Mouse (Mus musculus) mouse trophoblast stem cell (cell line): ENCODE results near the gene Gatad2b.
"Not testable (repeated sequence)": the region's sequence is repeated elsewhere in the genome, so short reads cannot be mapped to it uniquely, and the experiment has no call there.

Experiments used
- in situ Hi-C, 2 experiments: fragments of 300-500 bp; cut with MseI, MboI; formaldehyde crosslinking; loops; 2 replicates in 1 of 2; 3 replicates in 1 of 2; pipeline ENCODE4 v1.15.1; 2025

The Gatad2b gene

DNA sequence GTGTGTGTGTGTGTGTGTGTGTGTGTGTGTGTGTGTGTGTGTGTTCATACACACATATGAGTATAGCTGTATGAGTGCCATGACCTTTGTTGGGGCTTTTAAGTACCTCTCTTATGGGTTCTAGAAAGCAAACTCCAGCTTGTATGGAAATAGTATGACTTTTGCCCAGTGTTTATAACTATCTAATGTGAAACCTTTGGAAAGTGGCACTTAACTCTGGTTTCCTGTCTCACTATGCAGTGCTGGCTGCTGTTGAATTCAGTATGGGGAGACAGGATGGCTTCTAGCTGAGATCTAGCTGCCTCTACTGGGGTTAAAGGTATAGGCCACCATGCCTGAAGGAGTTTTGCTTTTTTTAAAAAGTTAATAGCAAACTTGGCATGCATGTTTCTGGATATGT lies 16.6 kb downstream of the Gatad2b start:
- in situ Hi-C loops = no loop called here

DNA sequence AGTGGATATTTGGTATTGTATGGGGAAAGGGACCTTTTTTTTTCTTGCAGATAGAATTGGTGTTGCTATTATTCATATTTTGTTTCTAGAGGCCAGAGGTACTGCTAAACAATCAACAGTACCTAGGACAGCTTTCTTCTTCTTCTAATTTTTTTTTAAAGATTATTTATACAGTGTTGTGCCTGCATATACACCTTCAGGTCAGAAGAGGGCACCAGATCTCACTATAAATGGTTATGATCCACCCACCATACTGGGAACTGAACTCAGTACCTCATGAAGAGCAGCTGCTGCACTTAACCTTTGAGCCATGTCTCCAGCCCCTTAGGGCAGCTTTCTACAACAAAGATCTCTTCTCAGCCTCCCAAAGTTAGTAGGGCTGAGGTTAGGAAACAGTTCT lies 20.4 kb downstream of the Gatad2b start:
- in situ Hi-C loops = no loop called here

DNA sequence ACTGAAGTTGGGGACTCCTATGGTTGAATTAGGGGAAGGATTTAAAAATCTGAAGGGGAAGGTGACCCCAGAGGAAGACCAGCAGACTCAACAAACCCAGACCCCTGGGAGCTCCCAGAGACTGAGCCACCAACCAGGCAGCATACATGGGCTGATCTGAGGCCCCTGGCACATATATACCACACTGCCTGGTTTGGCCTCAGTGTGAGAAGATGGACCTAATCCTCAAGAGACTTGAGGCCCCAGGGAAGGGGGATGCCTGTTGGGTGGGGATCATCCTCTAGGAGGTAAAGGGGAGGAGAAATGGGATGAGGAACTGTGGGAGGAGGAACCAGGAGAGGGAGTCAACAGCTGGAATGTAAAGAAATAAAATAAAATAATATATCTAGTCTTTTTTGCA lies 21.3 kb downstream of the Gatad2b start:
- in situ Hi-C loops = no loop called here

DNA sequence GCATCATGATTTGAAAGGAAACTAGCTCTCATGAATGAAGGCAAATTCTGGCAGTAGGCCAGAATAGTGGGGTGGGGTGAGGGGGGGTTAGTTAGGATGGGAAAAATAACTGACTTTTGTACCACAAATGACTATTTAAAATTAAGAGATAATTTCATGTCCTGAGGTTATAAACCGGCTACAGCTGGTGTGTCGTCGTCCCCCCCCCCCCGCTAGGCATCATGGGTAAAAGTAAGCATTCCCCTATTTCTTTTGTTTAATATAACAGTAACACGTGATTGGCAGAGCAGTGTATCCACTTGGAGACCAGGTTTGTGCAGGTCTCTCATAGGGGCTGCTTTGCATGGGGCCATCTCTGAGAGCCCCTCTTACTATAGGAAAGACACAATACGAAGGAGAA lies 29.3 kb downstream of the Gatad2b start:
- in situ Hi-C loops = no loop called here

DNA sequence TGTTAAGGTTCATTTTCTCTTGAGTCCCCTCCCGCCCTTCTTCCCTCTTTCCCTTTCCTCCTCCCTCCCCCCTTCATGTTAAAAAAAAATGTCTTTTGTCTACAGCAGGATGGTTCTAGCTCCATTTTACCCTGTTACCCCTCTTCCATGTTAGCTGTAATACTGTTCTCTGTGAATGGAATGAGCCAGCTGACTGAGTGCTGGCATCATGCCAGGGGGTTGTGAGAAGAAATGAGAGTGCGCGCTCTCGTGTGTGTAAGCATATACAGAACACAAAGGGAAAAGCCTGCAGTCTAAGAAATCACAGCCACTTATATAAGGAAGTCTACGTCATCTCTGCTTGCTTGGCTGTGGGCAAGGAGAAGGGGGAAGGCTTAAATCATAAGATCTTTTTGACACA lies 30.1 kb downstream of the Gatad2b start:
- in situ Hi-C loops = no loop called here

DNA sequence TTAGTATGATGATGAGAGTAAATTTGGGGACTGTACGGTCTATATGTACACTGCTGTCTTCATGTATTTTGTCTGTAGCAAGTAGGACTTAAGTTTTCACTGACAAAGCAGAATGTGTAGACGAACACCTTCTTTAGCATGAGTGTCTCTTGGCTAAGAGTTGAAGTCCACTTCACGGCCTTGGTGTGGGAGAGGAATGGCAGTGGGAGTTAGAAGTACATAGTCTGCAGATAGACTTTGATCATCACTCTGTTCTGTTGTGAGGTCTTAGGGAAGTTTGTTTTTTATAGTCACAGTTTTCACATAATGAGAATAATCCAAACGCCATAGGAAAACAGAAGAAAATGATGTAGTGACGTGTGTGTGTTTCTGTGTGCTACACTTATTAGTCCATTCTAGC lies 39.5 kb downstream of the Gatad2b start:
- in situ Hi-C loops = no loop called here

DNA sequence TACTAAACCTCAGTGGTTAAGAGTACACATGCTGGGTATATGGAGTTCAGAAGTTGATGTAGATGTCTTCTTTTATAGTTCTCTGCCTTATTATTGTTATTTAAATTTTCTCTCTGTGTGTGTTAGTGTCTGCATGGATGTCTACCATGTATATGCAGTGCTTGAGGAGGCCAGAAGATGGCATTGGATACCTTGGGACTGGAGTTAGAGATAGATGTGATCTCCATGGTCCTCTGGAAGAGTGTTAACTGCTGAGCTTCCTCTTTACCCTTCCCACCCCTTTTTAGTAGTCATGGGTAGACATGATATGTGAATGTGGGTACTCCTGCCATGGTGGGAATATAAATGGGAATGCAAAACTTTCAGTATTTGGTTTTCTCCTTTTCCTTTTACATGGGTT lies 42.5 kb downstream of the Gatad2b start:
- in situ Hi-C loops = no loop called here

DNA sequence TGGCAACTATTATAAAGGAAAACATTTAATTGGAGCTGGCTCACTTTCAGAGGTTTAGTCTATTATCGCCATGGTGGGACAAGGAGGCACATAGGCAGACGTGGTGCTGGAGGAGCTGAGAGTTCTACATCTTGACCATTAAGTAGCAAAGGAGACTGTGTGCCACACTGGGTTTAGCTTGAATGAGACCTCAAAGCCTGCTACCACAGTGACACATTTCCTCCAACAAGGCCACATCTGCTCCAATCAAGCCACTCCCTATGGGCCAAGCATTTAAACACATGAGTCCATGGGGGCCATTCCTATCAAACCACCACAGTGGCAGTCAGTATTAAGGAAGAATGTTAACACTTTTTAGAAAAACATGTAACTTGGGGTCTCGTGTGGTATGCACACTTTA lies 45.2 kb downstream of the Gatad2b start:
- in situ Hi-C loops = no loop called here

DNA sequence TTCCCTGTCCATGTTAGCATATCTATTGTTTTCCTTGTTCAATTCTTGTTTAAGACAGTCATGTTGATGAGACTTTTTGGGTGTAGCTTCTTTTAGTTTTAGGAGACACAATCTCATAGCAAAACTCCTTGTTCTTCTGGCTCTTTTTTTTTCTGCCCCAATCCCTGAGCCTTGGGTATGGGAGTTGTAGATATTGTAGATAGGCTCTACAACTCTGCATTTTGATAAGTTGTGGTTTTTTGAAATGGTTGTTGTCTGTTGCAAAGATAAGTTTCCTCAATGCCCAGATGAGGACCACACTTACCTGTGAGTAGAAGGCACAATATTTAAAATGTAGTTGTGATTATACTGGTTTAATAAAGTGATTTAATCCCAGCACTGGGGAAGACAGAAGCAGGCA lies 47.2 kb downstream of the Gatad2b start:
- in situ Hi-C loops = no loop called here

DNA sequence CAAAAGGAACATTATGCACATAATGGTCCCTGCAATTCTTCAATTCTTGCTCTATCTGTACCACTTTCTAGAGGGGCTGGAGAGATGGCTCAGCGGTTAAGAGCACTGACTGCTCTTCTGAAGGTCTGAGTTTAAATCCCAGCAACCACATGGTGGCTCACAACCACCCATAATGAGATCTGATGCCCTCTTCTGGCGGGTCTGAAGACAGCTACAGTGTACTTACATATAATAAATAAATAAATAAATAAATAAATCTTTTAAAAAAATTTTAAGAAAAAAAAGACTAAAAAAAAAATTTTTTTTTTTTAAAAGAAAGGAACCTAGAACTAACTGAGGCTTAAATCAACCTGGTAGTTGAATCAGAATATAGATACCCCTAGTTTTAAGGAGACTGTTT lies 49.9 kb downstream of the Gatad2b start:
- in situ Hi-C loops = not testable (repeated sequence)

DNA sequence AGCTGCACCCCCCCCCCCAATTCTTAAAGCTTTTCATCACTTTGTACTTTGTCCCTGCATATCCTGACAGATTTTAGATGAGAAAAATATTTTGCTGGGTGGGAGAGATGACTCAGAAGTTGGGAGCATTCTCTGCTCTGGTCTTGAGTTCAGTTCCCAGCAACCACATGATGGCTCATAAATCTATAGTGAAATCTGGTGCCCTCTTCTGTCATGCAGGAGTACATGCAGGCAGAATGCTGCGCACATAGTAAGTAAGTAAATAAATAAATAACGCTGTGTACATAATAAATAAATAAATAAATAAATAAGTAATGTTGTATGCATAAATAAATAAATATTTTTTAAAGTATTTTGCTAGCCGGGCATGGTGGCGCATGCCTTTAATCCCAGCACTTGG lies 54.9 kb downstream of the Gatad2b start:
- in situ Hi-C loops = no loop called here

DNA sequence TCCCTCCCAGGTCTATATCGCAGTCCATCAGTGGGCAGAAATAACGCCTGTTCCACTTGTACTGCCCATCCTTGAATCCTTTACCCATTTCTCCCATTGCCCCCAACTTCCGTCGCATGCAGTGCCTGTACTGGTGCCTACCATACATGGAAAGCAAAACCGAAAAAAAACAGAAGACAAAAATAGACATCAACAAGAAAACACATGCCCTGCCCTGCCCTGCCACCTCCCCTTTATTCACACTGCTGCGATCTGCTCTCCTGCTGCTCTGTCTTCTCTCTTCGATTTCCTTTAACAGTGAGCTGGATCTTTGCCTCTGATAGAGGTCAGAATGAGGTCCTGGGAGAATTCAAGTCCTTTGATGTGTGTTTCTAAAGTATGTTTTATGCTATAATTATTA lies 65.0 kb downstream of the Gatad2b start:
- in situ Hi-C loops = no loop called here

DNA sequence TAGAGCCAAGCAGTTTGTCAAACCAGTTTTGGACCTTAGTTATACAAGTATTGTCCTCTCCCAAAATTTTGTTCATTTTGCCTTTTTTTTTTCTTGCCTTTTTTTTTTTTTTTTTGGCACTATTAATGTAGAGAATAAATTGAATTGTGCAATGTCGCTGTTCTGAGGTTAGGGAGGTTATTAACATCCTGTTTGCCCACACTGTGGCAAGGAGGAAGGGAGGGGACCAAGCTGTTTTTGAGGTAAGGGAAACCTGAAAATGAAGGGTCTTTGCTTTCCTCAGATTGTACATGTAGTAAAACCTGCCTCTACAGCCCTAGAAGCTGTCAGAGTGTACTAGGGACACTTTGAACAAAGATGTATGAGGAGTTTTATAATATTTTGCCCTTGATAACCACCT lies 66.3 kb downstream of the Gatad2b start:
- in situ Hi-C loops = no loop called here

DNA sequence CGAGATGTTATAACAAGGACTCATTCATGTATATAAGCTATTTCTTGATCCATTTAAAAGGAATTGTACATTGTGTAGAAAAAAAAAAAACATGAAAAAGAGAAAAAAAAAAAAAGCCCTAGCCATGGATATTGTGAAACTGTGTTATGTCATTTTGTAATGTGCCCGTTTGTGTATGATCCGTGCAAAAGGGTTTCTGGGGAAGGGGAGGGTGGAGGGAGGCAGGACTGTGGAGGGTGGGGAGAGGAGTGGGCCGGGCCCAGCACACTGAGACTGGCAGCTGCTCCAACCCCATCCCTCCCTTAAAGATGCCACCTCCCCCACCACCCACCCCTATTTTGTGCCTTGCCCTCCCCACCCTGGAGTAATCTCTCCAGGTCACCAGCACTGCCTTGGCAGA lies 68.5 kb downstream of the Gatad2b start:
- in situ Hi-C loops = no loop called here

DNA sequence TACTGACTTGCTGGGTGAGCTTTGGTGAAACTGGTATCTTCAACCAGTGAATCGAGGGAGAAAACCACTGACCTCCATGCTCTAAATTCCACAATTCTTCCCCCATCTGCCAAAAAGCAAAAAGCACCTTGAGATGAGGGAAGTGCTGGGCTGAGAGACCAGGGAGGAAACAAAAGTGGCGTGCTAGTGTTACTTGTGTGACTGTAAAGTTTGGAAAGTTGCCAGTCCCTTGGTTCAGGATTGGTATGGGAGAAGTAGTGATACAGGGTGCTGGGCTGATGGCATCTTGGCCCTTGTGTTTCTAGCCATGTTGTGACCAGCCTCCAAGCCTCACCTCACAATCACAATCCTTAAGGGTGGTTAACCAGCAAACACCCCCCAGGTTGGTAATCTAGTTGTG lies 69.4 kb downstream of the Gatad2b start:
- in situ Hi-C loops = no loop called here

DNA sequence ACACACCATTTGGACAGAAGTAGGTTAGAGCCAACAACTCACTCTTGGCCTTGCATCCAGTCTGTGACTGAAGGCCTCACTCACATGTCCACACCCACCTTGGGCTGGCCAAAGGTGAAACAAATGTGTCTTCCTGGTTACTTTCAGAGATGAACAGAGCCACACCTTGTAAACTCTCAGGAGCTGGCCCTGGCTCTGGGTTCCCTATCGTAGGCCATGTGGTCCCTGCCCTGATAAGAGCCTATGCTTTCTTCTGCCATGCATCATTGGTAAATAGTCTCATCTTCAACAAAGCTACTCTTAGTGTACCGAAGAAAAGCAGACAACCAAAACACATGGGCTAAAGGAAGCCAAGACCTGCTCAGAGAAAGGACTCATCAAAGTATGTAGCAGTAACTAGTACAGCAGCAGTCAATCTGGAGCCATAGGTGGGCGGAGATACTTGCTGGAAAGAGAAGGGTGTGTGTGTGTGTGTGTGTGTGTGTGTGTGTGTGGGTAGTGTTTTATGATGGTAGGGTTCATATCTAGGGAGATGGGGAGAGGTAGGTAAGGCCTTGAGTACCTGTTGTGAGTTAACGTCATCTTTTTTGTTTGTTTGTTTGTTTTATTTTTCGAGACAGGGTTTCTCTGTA lies 74.1 kb downstream of the Gatad2b start:
- in situ Hi-C loops = no loop called here

DNA sequence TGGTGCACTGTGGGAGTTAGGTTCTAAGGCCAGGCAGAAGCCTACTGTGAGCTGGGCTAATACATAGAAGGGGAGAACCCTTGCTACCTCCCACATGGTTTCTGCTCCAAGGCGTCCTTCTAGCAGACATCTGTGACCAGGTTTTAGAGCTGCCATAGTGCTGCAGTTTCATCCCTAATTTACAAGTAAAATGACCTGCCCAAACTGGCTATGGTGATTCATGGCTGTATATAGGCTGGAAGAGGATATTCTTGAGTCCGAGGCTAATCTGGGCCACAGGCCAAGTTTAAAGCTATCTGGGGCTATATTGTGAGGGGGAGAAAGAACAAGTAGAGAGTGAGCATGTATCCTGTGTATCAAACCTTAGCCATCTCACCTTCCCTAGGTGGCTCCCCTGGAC lies 76.1 kb downstream of the Gatad2b start:
- in situ Hi-C loops = no loop called here

DNA sequence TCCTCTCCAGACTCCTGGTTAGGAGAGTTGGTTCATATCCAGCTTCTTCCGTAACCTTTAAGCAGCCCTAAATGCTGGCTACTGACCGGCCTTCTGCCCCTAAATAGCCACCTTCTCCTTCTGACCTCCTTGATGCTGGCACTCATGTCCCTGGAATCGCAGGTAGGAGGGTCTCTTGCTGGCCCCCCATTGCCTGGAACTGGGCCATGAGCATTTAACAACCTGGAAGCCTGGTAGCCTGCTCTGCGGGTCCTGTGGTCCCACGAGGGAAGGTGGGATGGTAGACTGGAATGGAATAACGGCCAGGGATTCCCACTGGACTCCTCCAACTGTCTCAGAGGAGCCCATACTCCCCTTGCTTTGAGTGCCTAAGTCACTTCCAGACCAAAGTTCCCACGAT lies 78.9 kb downstream of the Gatad2b start:
- in situ Hi-C loops = no loop called here

DNA sequence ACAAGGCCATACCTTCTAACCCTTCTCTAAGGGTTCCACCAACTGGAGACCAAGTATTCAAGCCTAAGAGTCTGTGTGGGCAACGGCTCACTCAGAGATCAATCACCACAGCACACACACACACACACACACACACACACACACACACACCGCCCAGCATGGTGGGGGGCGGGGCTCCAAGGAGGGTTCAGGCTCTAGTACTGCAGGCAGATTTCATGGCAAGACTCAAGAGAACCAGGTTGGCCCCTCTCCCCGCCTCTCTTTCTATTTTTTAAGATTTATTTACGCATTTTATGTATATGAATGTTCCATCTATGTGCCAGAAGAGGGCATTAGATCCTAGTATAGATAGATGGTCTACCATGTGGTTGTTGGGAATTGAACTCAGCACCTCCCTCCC lies 79.8 kb downstream of the Gatad2b start:
- in situ Hi-C loops = no loop called here

DNA sequence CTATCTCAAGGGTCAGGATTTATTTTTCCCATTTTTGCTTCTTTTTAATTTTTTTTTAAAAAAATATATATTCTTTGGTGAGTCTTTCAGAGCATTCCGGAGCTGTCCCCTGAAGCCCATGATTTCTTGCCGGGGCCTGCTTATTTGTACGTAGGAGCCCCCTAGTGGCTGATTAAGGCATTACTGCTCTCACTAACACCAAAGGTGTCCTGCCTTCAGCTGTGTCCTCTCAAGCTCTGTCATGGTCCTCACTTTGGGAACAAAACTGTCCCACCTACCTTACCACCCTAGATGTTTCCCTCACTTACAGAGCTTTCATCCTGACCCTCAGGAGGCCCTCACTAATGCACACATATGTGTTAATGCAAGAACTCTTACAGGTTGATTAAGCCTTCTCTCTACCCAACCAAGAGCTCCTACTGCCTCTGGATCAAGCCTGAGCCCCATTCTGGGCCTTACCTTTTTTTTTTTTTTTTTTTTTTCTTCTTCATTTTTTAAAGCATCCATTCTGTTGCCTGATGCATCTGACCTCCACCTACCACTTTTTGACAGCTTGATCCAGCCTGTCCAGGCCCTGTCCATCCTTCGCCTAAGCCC lies 80.6 kb downstream of the Gatad2b start:
- in situ Hi-C loops = no loop called here

DNA sequence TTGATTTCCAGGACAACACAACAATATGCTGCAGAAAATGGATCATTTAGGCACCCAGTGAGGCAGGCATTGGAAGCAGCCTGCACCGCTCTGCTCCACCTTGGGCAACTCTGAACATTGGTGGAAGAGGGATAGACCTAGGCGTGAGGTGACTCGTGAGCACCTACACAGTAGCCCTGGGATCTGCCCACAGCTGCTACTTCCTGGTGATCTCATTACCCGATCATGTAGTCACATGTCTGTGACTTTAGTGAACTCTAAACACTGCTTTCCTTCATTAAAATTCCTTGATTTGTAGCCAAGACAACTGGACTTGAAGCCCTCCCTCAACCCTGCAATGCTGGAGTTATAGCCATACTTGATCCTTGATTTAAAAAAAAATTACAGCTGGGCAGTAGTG lies 81.4 kb downstream of the Gatad2b start:
- in situ Hi-C loops = no loop called here

DNA sequence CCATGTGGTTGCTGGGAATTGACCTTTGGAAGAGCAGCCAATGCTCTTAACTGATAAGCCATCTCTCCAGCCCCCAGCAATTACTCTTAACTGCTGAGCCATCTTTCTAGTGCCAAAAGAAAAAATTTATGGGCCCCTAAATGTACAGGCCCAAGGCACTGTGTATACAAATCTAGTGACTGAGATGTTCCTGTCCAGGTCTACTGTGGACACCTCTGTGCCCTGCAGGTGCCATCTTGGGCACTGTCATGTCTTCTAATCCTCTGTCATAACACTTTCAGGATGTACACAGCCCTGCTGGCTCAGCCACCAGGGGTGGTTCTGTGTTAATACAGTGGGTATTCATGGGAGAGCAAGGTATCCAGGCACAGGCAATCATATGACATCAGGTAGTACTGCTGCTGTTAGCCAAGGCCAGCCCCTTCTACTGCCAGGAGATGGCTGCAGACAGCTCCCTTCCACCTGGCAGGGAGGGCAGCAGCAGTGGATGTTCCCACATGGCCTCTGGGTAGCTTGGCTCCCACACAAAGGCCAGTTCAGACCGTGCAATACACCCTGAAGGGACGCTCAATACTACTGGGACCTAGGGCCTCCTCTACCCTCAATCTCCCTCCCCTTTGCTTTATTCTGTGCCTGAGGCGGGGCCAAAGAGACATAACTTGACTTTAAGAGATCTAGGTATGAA lies 82.7 kb downstream of the Gatad2b start:
- in situ Hi-C loops = no loop called here

DNA sequence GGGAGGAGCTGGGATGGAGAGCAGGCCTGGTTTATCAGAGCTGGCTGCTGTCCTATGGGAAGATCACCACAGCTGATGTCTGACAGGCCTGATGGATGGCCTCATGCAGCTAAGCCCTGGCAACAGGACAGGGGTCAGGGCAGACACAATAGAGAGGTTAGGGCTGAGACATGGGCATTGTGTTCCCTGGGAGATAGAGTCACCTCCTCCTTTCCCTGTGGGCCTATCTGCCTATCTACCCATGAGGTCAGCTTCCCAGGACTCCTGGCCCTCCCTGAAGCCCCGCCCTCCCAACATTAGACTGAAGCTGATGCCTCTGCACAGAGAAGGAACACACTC lies 83.2 kb downstream of the Gatad2b start:
- in situ Hi-C loops = no loop called here

DNA sequence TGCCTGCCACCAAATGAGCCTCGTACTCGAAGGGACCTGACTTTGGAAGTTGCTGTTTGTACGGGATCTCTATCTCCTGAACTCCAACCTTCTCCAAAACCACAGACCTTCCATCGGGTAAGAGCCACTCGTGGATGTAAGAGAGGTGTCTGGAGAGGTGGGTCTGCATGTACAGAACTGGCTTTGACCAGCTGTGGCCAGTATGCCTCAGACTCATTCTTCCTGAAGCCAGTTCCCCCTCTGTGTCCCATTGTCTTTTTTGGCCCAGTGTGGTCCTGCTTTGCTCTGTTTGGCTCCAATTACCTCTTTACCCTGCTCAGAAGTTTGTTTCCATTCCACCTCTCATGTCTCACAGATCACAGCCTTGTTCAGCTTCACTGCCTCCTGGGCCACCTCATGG lies 85.5 kb downstream of the Gatad2b start:
- in situ Hi-C loops = no loop called here
